ENCODE assay signal across 34 mouse cellular contexts in the genomic region with DNA sequence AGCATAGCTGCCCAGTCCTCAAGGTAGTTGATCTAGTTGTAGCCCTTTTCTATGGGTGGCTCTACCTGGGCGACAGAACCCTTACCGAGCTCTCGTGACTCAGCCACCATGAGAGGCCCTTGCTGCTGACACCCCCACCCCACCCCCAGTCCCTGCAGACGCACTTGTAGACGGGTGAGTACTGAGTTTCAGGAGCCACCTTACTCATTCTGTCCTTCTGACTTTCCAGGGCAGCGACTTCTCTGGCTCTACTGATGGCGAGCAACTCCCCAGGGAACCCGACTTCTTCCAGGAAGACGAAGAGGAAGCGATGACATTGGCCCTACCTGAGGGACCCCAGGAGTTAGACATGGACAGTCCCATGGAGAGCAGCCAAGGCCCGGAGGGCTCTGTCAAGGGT.
"Had no signal": no experiment of that assay in that cellular context is flagged by ENCODE, and none has a peak within 500 bp of the region (broad histone marks: within the 10 kb centered on the region; RNA-seq: fewer than 3 reads in every experiment).

No protein-coding gene starts in this region.

- DNase-seq: heart, postnatal 10 days; heart, postnatal 14 days; heart, postnatal 36 days; heart, postnatal 4 days; kidney, adult 11 months; kidney, adult 18-20 months; kidney, adult 2 months; kidney, adult 8-10 months; kidney, adult 9 months; kidney, postnatal 10 days; kidney, postnatal 14 days; kidney, postnatal 25 days; kidney, postnatal 36 days; kidney, postnatal 4 days; layer of hippocampus, adult 9-11 months; layer of hippocampus, postnatal 36 days had no signal

- H3K27ac ChIP-seq: heart, embryonic 13.5 days; heart, embryonic 15.5 days; hindbrain, embryonic 10.5 days; hindbrain, embryonic 13.5 days; hindbrain, embryonic 14.5 days; hindbrain, embryonic 15.5 days; hindbrain, postnatal 0 days; intestine, embryonic 15.5 days; kidney, embryonic 15.5 days; kidney, postnatal 0 days; layer of hippocampus, adult 2 months; left cerebral cortex, adult 2 months had no signal

- ATAC-seq: hindbrain, embryonic 16.5 days; hindbrain, postnatal 0 days; inflammation-experienced regulatory T-cells, adult 6 months; intestine, embryonic 15.5 days; intestine, embryonic 16.5 days; intestine, postnatal 0 days had no signal

- H3K9ac ChIP-seq: heart, embryonic 12.5 days; heart, embryonic 13.5 days; heart, embryonic 15.5 days; hindbrain, embryonic 13.5 days; hindbrain, embryonic 14.5 days; hindbrain, embryonic 15.5 days; intestine, embryonic 15.5 days; kidney, embryonic 15.5 days had no signal

- H3K36me3 ChIP-seq: heart, embryonic 12.5 days; heart, embryonic 13.5 days; heart, embryonic 15.5 days; intestine, embryonic 15.5 days had no signal

- H3K4me2 ChIP-seq: heart, embryonic 11.5 days; heart, embryonic 12.5 days; heart, embryonic 13.5 days; heart, embryonic 15.5 days; hindbrain, embryonic 13.5 days; hindbrain, embryonic 14.5 days; hindbrain, embryonic 15.5 days; intestine, embryonic 15.5 days; kidney, embryonic 15.5 days had no signal

- H3K4me3 ChIP-seq: heart, embryonic 12.5 days; heart, embryonic 13.5 days; heart, embryonic 15.5 days; hindbrain, embryonic 10.5 days; hindbrain, embryonic 13.5 days; hindbrain, embryonic 15.5 days; intestine, embryonic 15.5 days; kidney, embryonic 15.5 days; layer of hippocampus, adult 2 months; left cerebral cortex, adult 2 months had no signal

- H3K9me3 ChIP-seq: heart, embryonic 12.5 days; heart, embryonic 13.5 days; heart, embryonic 15.5 days; hindbrain, embryonic 10.5 days; hindbrain, embryonic 13.5 days; hindbrain, embryonic 15.5 days; intestine, embryonic 15.5 days; kidney, embryonic 15.5 days had no signal

- H3K4me1 ChIP-seq: intestine, embryonic 15.5 days had no signal

- H3K27me3 ChIP-seq: hindbrain, embryonic 13.5 days; hindbrain, embryonic 15.5 days; intestine, embryonic 15.5 days; kidney, embryonic 15.5 days had no signal
